Mouse (Mus musculus) bone marrow macrophage, adult 2 months (primary cell): ENCODE measurements around the gene 4933407L21Rik.

Experiments used
- CTCF ChIP-seq: IDR thresholded peaks from 2 replicates; pipeline ENCODE4 v1.5.1; 2012; ENCODE audit warnings: low read depth, mild to moderate bottlenecking, low read length, moderate library complexity
- POLR2A ChIP-seq: IDR thresholded peaks from 2 replicates; pipeline ENCODE4 v1.6.1; 2012; ENCODE audit warnings: mild to moderate bottlenecking, low read depth, low read length, borderline replicate concordance

- TF ChIP-seq POLR2A (no peak), CTCF (no peak)
Observed at GRCm38 (mm10) chr1:85919621-85920020, 8.7 kb upstream of the 4933407L21Rik start.
